Mouse (Mus musculus) megakaryocyte-erythroid progenitor cell, adult 5-6 weeks (primary cell): ENCODE data around the gene Ctnnbip1. TPM values are rescaled to one million over a fixed set of nuclear protein-coding genes. Genes with fewer than 3 reads are reported as not detected.

Source experiments
- ATAC-seq: replicated peaks from 2 replicates; pipeline ENCODE4 v1.8.0; 2016; ENCODE audit warnings: mild to moderate bottlenecking, inconsistent platforms; ENCODE audit not compliant: severe bottlenecking, poor library complexity, low FRiP score, low TSS enrichment
- total RNA-seq, 2 experiments: library from RNA; stranded (forward) in 1 of 2; stranded (reverse) in 1 of 2; fragments of 200-1000, 215-1000 nt in 1 of 2; fragments of >200 nt in 1 of 2; fragmentation: Nextera tagmentation in 1 of 2; gene quantifications; 2 replicates each; pipeline ENCODE4 v1.2.3; 2014 to 2017

Ctnnbip1 gene
- total RNA-seq, 2 experiments from 2014 or later = 1.5 to 1.7 TPM

DNA sequence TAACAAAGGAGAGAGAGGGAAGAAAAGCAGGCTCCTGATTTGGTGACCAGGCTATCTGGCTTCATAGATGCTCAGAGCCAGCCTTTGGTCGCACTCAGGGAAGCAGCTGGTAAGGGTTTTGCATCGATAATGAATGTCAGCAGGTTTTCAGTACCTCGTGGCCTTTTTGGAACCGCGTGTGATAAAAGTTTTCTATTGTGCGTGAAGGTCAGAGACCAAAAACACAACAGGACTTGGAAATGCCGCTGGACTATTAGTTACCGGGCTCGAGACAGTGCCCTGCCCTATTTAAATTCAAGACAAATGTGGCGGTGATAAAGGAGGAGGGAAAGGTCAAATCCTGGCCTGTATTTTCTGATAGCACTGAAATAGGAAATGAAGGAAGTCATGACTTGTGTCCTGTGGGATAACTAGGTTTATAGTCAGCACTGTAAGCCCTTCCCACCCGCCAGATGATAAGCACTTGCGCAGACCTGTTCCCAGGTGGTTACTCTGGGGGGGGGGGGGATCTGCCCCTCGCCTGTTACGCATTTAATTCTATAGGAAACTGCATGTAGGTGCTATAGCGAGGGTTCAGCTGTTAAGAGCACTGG lies 88.8 kb downstream of the Ctnnbip1 start:
- ATAC-seq = peak; percentile 11; the same call in 1 of the 2 replicates

DNA sequence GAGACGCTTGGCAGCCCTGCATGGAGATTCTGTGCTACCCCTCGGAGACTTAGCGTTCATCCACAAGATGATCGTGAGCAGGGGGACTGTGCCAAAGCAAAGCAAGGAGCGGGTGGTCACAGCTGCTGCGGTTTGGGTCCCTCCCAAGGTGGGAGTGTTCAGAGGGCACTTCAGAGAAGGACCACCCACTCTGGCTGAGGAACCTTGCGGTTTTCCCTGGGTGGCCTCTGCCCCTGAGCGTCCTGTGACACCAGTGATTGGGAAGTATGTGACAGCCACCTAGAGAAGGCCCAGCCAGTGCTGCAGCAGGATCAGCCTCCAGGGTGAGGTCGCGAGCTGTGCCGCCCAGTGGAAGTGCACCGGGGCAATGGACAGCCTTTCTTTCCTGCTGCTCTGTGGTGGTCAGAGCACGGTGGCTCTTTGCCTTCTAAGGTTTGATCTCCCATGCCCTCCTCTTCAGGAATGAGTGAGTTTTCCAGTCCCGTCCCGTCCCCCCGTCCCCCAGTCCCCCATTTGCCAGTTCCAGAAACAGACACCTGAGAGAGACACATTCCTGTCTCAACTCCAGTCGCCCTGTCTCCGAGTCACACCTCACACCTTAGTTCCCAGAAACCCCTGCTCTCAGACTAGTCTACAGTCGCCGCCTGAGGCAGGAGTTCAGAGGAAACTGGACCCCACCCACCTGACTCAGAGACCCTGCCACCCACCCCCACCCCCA lies 89.7 kb downstream of the Ctnnbip1 start:
- ATAC-seq = peak; percentile 76

DNA sequence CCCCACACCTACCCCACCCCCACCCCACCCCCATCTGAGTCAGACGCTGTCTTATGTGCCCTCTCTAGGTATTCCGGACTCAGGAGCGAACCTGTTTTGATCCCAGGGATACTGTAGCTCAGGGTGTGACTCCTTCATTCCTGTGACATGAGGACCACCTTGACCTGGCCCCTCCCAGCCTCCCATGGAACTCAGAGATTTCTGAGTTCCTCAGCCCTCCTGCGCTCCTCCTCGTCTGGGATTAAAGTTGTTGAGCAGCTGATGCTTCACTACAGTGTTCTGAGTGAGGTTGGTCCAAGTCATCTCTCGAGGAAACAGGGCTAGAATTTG lies 90.2 kb downstream of the Ctnnbip1 start:
- ATAC-seq = no peak

DNA sequence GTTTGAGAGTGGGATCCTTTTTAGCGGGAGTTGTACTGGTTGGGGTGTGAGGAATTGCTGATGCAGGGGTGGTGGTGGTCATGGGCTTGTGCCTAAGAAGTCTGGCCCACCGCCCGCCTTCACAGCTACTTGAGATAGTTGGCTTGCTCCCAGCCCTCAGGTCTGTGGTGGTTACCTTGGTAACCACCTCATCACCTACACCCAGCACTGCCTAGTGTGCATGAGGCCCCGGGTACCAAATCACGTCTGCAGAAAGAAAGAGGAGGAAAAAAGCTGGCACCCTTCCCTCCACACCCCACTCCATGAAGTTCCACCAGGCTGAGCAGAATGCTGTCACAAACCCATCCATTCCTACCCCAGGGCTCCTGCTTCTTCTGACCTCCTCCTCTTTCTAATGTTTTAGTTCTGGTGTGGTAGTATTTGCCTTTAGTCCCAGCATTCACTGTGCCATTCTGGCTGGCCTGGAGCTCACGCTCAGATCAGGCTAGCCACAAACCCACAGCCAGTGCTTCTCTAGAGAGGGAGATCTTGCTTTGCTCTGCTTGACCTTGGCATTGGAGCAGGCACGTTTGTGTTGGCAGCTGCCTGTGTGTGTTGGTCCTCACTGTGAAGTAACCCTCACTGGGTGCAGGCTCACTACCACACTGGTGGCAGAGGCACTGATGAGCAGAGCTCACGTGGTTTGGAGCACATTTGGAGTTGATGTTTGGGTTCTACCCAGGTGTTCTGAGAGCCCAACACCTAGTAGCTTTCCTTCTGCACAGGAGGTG lies 91.4 kb downstream of the Ctnnbip1 start:
- ATAC-seq = no peak

DNA sequence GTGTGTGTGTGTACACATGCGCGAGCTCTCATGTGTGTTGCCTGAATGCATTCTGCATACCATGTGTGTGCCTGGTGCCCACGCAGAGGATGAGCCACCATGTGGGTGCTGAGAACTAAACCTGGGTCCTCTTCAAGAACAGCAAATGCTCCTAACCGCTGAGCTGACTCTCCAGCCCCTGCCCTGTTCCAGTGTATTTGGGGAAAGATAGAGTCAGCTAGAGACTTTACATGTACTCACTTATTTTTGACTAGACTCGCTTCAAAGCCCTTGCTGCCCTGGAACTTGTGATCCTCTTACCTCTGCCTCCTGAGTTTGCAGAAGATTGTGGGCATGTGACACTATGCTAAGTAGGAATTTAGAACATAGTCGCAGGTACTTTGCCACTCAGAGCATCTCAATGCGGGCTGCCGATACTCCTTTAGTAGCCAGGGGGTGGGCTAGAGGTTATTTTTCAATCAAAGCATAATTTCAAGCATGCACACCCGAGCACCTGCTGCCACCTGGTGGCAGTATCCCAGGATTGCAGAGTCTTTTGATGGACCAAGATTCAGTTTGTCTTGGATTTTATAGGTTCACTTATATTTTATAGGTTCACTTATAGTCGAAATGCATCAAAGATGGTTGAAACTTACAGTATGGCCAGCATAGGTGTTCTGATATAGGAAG lies 93.5 kb downstream of the Ctnnbip1 start:
- ATAC-seq = no peak

DNA sequence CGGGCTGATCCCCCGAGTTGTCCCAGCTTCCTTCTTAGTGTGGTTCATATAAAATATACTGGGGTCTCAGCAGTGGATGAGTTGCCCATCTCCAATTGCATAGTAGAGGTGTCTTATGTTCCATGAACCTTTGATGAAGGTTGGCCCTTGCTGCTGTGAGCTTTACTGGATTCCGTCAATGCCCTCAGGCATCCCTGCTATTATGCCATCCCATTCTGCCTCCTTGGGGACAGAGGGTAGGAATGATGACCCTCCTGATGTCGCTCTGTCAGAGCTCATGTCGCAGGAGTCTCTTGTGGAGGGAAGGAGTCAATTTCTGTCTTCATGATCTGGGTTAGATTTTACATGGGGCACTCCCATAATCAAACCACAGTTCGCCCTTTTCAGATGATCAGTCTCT lies 95.5 kb downstream of the Ctnnbip1 start:
- peak; percentile 55; the same call in 1 of the 2 replicates for ATAC-seq

DNA sequence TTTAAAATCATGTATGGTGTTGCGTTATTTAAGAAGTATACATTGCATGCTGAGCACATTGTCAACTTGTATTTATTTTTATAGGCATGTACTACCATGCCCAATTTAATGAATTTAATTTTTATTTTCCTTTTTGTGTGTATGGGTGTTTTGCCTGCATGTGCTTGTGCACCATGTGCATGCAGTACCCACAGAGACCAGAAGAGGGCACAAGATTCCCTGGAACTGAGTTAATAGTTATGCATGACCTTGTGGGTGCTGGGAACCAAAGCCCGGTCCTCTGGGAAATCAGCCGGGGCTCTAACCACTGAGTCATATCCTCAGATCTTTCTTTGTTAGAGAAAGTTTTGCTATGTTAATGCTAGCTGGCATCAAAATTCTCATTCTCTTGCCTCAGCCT lies 96.8 kb downstream of the Ctnnbip1 start:
- no peak for ATAC-seq

Other genes starting within 250 kb of the Ctnnbip1 start
- 7.9 and 8.1 TPM in 2 replicates for gene Kif1b, start 210.5 kb upstream of the Ctnnbip1 start, total RNA-seq (2014; fragmentation: Nextera tagmentation)
- 4.6 and 5.8 TPM in 2 replicates for gene Kif1b, start 210.5 kb upstream of the Ctnnbip1 start, total RNA-seq (2017)
- gene Ube4b, start 91.5 kb upstream of the Ctnnbip1 start, total RNA-seq (2014; fragmentation: Nextera tagmentation) = 65.7 and 65.9 TPM in 2 replicates
- 24.1 and 34.2 TPM in 2 replicates for gene Ube4b, start 91.5 kb upstream of the Ctnnbip1 start, total RNA-seq (2017)
- gene Rbp7, start 63.3 kb upstream of the Ctnnbip1 start, total RNA-seq (2014; fragmentation: Nextera tagmentation) = not detected in 2 replicates
- not detected in 2 replicates for gene Rbp7, start 63.3 kb upstream of the Ctnnbip1 start, total RNA-seq (2017)
- not detected in 2 replicates for gene Tmem274, start 40.9 kb upstream of the Ctnnbip1 start, total RNA-seq (2014; fragmentation: Nextera tagmentation)
- gene Tmem274, start 40.9 kb upstream of the Ctnnbip1 start, total RNA-seq (2017) = not detected in 2 replicates
- 2.8 and 13.3 TPM in 2 replicates for gene Nmnat1, start 33.0 kb upstream of the Ctnnbip1 start, total RNA-seq (2014; fragmentation: Nextera tagmentation)
- 2.2 and 8.0 TPM in 2 replicates for gene Nmnat1, start 33.0 kb upstream of the Ctnnbip1 start, total RNA-seq (2017)
- gene Lzic, start 33.0 kb upstream of the Ctnnbip1 start, total RNA-seq (2014; fragmentation: Nextera tagmentation) = 26.0 and 32.6 TPM in 2 replicates
- gene Lzic, start 33.0 kb upstream of the Ctnnbip1 start, total RNA-seq (2017) = 62.6 and 135 TPM in 2 replicates
- gene Clstn1, start 68.2 kb downstream of the Ctnnbip1 start, total RNA-seq (2014; fragmentation: Nextera tagmentation) = 30.8 and 31.2 TPM in 2 replicates
- gene Clstn1, start 68.2 kb downstream of the Ctnnbip1 start, total RNA-seq (2017) = 23.3 and 30.4 TPM in 2 replicates
- 29.6 and 39.7 TPM in 2 replicates for gene Pik3cd, start 184.3 kb downstream of the Ctnnbip1 start, total RNA-seq (2014; fragmentation: Nextera tagmentation)
- gene Pik3cd, start 184.3 kb downstream of the Ctnnbip1 start, total RNA-seq (2017) = 14.1 and 17.9 TPM in 2 replicates
- gene Tmem201, start 219.8 kb downstream of the Ctnnbip1 start, total RNA-seq (2014; fragmentation: Nextera tagmentation) = 22.9 and 24.1 TPM in 2 replicates
- gene Tmem201, start 219.8 kb downstream of the Ctnnbip1 start, total RNA-seq (2017) = 6.4 and 8.1 TPM in 2 replicates